Mouse (Mus musculus) MEL (cell line): ENCODE data around the gene Cdh10. TPM values are rescaled to one million over a fixed set of nuclear protein-coding genes. Genes with fewer than 3 reads are reported as not detected.

Experiments used
- DNase-seq: peaks from one replicate; pipeline ENCODE4 v3.0.0; 2011; ENCODE audit warnings: low read depth, low spot score
- H3K27ac ChIP-seq: 2 replicates; pipeline ENCODE4 v1.5.1; 2012; ENCODE audit warnings: low read depth, mild to moderate bottlenecking, control low read depth, low read length, moderate library complexity; ENCODE audit not compliant: control insufficient read depth
- H3K27me3 ChIP-seq, 2 experiments: fragments of 150-350 bp in 1 of 2; sonication (generic) in 1 of 2; 2 replicates each; pipeline ENCODE4 v1.6.1; 2012; ENCODE audit warnings: low read length in 2 of 2, mild to moderate bottlenecking in 2 of 2, improper control_type of control experiment in 1 of 2, moderate library complexity in 1 of 2; ENCODE audit not compliant: insufficient read depth in 2 of 2, control insufficient read depth in 1 of 2
- H3K36me3 ChIP-seq, 2 experiments: 2 replicates each; pipeline ENCODE4 v1.6.1; 2012 to 2014; ENCODE audit warnings: low read length in 2 of 2, improper control_type of control experiment in 1 of 2, inconsistent platforms in 1 of 2, mild to moderate bottlenecking in 1 of 2; ENCODE audit not compliant: insufficient read depth in 2 of 2, control insufficient read depth in 1 of 2
- H3K4me1 ChIP-seq, 2 experiments: fragments of 150-350 bp in 1 of 2; sonication (generic) in 1 of 2; 2 replicates each; pipeline ENCODE4 v1.6.1; 2012; ENCODE audit warnings: low read length in 2 of 2, improper control_type of control experiment in 1 of 2, mild to moderate bottlenecking in 1 of 2; ENCODE audit not compliant: insufficient read depth in 2 of 2, control insufficient read depth in 1 of 2
- H3K4me3 ChIP-seq, 2 experiments: fragments of 150-350 bp in 1 of 2; sonication (generic) in 1 of 2; 2 replicates each; pipeline ENCODE4 v1.5.1; 2012; ENCODE audit warnings: low read depth in 2 of 2, low read length in 2 of 2, mild to moderate bottlenecking in 2 of 2, moderate library complexity in 2 of 2, control low read depth in 1 of 2, improper control_type of control experiment in 1 of 2; ENCODE audit not compliant: control insufficient read depth in 1 of 2, insufficient read depth in 1 of 2
- H3K79me2 ChIP-seq: 2 replicates; pipeline ENCODE4 v1.6.1; 2012; ENCODE audit warnings: mild to moderate bottlenecking, low read length, moderate library complexity; ENCODE audit not compliant: control insufficient read depth, poor library complexity, insufficient read depth
- H3K9ac ChIP-seq: 2 replicates; pipeline ENCODE4 v1.6.1; 2012; ENCODE audit warnings: low read depth, mild to moderate bottlenecking, control low read depth, low read length, moderate library complexity; ENCODE audit not compliant: control insufficient read depth, poor library complexity, severe bottlenecking
- H3K9me3 ChIP-seq: fragments of 150-350 bp; sonication (generic); replicated peaks from 2 replicates; pipeline ENCODE4 v1.6.1; 2012; ENCODE audit warnings: mild to moderate bottlenecking, low read length, improper control_type of control experiment, moderate library complexity; ENCODE audit not compliant: insufficient read depth
- BHLHE40 ChIP-seq: IDR thresholded peaks from 2 replicates; pipeline ENCODE4 v1.6.1; 2012; ENCODE audit warnings: low read depth, mild to moderate bottlenecking, inconsistent platforms, low read length, improper control_type of control experiment, borderline replicate concordance
- ELF1 ChIP-seq: IDR thresholded peaks from 2 replicates; pipeline ENCODE4 v1.6.1; 2014; ENCODE audit warnings: low read depth, mild to moderate bottlenecking, inconsistent platforms, low read length, improper control_type of control experiment, moderate library complexity
- GABPA ChIP-seq: IDR thresholded peaks from 2 replicates; pipeline ENCODE4 v1.6.1; 2012; ENCODE audit warnings: low read depth, mild to moderate bottlenecking, inconsistent platforms, low read length, improper control_type of control experiment, moderate library complexity
- GATA1 ChIP-seq: IDR thresholded peaks from 2 replicates; pipeline ENCODE4 v1.6.1; 2011; ENCODE audit warnings: low read depth, low read length, improper control_type of control experiment
- KAT2A ChIP-seq: conservative IDR thresholded peaks from 2 replicates; pipeline ENCODE4 v1.6.1; 2012; ENCODE audit warnings: low read depth, low read length, improper control_type of control experiment, inconsistent platforms
- MAFK ChIP-seq: IDR thresholded peaks from 2 replicates; pipeline ENCODE4 v1.6.1; 2011; ENCODE audit warnings: low read depth, mild to moderate bottlenecking, low read length, improper control_type of control experiment, borderline replicate concordance
- MAX ChIP-seq: IDR thresholded peaks from 2 replicates; pipeline ENCODE4 v1.6.1; 2011; ENCODE audit warnings: low read length, improper control_type of control experiment
- MAZ ChIP-seq: IDR thresholded peaks from 2 replicates; pipeline ENCODE4 v1.6.1; 2012; ENCODE audit warnings: low read depth, mild to moderate bottlenecking, inconsistent platforms, low read length, improper control_type of control experiment
- MXI1 ChIP-seq: IDR thresholded peaks from 2 replicates; pipeline ENCODE4 v1.6.1; 2011; ENCODE audit warnings: mild to moderate bottlenecking, low read depth, low read length, improper control_type of control experiment
- NELFE ChIP-seq: IDR thresholded peaks from 2 replicates; pipeline ENCODE4 v1.6.1; 2011; ENCODE audit warnings: low read depth, low read length, improper control_type of control experiment
- POLR2A ChIP-seq, 2 experiments: IDR thresholded peaks; 2 replicates each; pipeline ENCODE4 v1.6.1; 2011 to 2012; ENCODE audit warnings: low read length in 2 of 2, mild to moderate bottlenecking in 2 of 2, control low read depth in 1 of 2, improper control_type of control experiment in 1 of 2, low read depth in 1 of 2, moderate library complexity in 1 of 2; ENCODE audit not compliant: control insufficient read depth in 1 of 2, insufficient read depth in 1 of 2, poor library complexity in 1 of 2
- POLR2AphosphoS5 ChIP-seq: IDR thresholded peaks from 2 replicates; pipeline ENCODE4 v1.6.1; 2012; ENCODE audit warnings: low read depth, borderline replicate concordance, mild to moderate bottlenecking, inconsistent platforms, low read length, moderate library complexity, mixed read lengths
- RCOR1 ChIP-seq: IDR thresholded peaks from 2 replicates; pipeline ENCODE4 v1.6.1; 2012; ENCODE audit warnings: low read depth, mild to moderate bottlenecking, inconsistent platforms, low read length, improper control_type of control experiment
- SIN3A ChIP-seq: IDR thresholded peaks from 2 replicates; pipeline ENCODE4 v1.6.1; 2012; ENCODE audit warnings: low read length, improper control_type of control experiment, inconsistent platforms
- SMC3 ChIP-seq: IDR thresholded peaks from 2 replicates; pipeline ENCODE4 v1.6.1; 2011; ENCODE audit warnings: low read depth, low read length, improper control_type of control experiment
- USF2 ChIP-seq, 2 experiments: IDR thresholded peaks; 2 replicates each; pipeline ENCODE4 v1.6.1; 2011 to 2012; ENCODE audit warnings: improper control_type of control experiment in 2 of 2, low read length in 2 of 2, borderline replicate concordance in 1 of 2, inconsistent platforms in 1 of 2, low read depth in 1 of 2, mild to moderate bottlenecking in 1 of 2; ENCODE audit not compliant: insufficient read depth in 1 of 2
- ZKSCAN1 ChIP-seq: IDR thresholded peaks from 2 replicates; pipeline ENCODE4 v1.6.1; 2012; ENCODE audit warnings: low read depth, mild to moderate bottlenecking, inconsistent platforms, low read length, improper control_type of control experiment, moderate library complexity
- ZMIZ1 ChIP-seq: IDR thresholded peaks from 2 replicates; pipeline ENCODE4 v1.6.1; 2012; ENCODE audit warnings: low read depth, mild to moderate bottlenecking, inconsistent platforms, low read length, improper control_type of control experiment, moderate library complexity
- polyA plus RNA-seq, 2 experiments: library from polyadenylated mRNA; stranded (reverse) in 1 of 2; unstranded in 1 of 2; fragments of >175 nt in 1 of 2; fragments of >200 nt in 1 of 2; gene quantifications; 2 replicates each; pipeline versions ENCODE4 v1.2.1 to v1.2.4; 2012; ENCODE audit warnings: low replicate concordance in 2 of 2, low read depth in 1 of 2; ENCODE audit not compliant: insufficient read length in 2 of 2, insufficient read depth in 1 of 2, missing spikeins in 1 of 2
- total RNA-seq: library from RNA; depleted of rRNA; stranded (reverse); fragments of 300-350 nt; gene quantifications from 2 replicates; pipeline ENCODE4 v1.2.3, GENCODE M21; 2012

The Cdh10 gene
- total and polyA plus RNA-seq, 3 experiments: not detected

GRCm38 (mm10) chr15:18925392-18926117, 106.8 kb downstream of the Cdh10 start:
- no peaks in the 10 kb centered on the region for H3K9me3 ChIP-seq
- H3K27ac ChIP-seq: no peak overlapping the region
- no peak for DNase-seq
- H3K9ac ChIP-seq: no peak overlapping the region
- no peak overlapping the region for H3K4me3 ChIP-seq
- no peaks in the 10 kb centered on the region; a peak in 1 of 4 replicates for H3K36me3 ChIP-seq
- no peaks in the 10 kb centered on the region for H3K4me1 ChIP-seq
- no peak for TF ChIP-seq KAT2A
- TF ChIP-seq POLR2AphosphoS5: no peak
- no peak for TF ChIP-seq RCOR1
- no peak for TF ChIP-seq MAZ
- no peak for TF ChIP-seq BHLHE40
- TF ChIP-seq NELFE: no peak
- TF ChIP-seq USF2 (IDR thresholded peaks at IDR 0.05; ENCODE audit: borderline replicate concordance in 1 of 2, insufficient read depth in 1 of 2, low read depth in 1 of 2, low read length in 2 of 2): no peak
- no peak for TF ChIP-seq MAFK
- TF ChIP-seq GABPA: no peak
- TF ChIP-seq ELF1: no peak
- TF ChIP-seq ZKSCAN1: no peak
- TF ChIP-seq GATA1: no peak
- no peak for TF ChIP-seq POLR2A (IDR thresholded peaks at IDR 0.05; ENCODE audit: control insufficient read depth in 1 of 2, insufficient read depth in 1 of 2, low read depth in 1 of 2, low read length in 2 of 2, poor library complexity in 1 of 2)
- no peak for TF ChIP-seq ZMIZ1
- TF ChIP-seq SIN3A: no peak
- no peak for TF ChIP-seq MXI1
- TF ChIP-seq MAX: no peak
- H3K27me3 ChIP-seq: no peaks in the 10 kb centered on the region
- no peaks in the 10 kb centered on the region for H3K79me2 ChIP-seq

- no peaks in the 10 kb centered on the region for H3K9me3 ChIP-seq
- TF ChIP-seq SMC3: no peak
- peak; percentile 86; the same call in 1 of the 2 replicates for TF ChIP-seq MAFK
- no peak for TF ChIP-seq ELF1
- H3K36me3 ChIP-seq: peaks cover 0 to 2% of the 10 kb centered on the region in 2 experiments; a peak in 2 of 4 replicates
- no peaks in the 10 kb centered on the region for H3K79me2 ChIP-seq
- DNase-seq: no peak
- H3K4me3 ChIP-seq: no peak overlapping the region
- H3K27ac ChIP-seq: no peak overlapping the region
- no peaks in the 10 kb centered on the region for H3K27me3 ChIP-seq
- no peak overlapping the region for H3K9ac ChIP-seq
- peaks cover 0 to 2% of the 10 kb centered on the region in 2 experiments; a peak in 1 of 4 replicates for H3K4me1 ChIP-seq
These were observed 108.2 kb downstream of the Cdh10 start for GRCm38 (mm10) chr15:18926964-18927363.
